Mouse (Mus musculus) lung, adult 2 months (tissue): ENCODE measurements around the gene Hoxb1.

ENCODE experiments used
- CTCF ChIP-seq: fragments of 200-500 bp; IDR thresholded peaks from 2 replicates; pipeline ENCODE4 v1.5.1; 2011; ENCODE audit warnings: mild to moderate bottlenecking, low read length, control low read depth; ENCODE audit not compliant: insufficient read depth
- POLR2A ChIP-seq: fragments of 200-500 bp; IDR thresholded peaks from 2 replicates; pipeline ENCODE4 v1.6.1; 2011; ENCODE audit warnings: low read depth, mild to moderate bottlenecking, control low read depth, low read length, borderline replicate concordance; ENCODE audit errors: extremely low read depth

- no peak; the same call in 1 of the 2 replicates for TF ChIP-seq CTCF
- TF ChIP-seq POLR2A = no peak
Observed at GRCm38 (mm10) chr11:96397806-96398335, 32.3 kb downstream of the Hoxb1 start.
